Mouse (Mus musculus): ENCODE data around the gene Cela3b. TPM values are rescaled to one million over a fixed set of nuclear protein-coding genes. Genes with fewer than 3 reads are reported as not detected.

Cela3b gene
- polyA plus RNA-seq, 1 experiment from 2014 or later = not detected

DNA sequence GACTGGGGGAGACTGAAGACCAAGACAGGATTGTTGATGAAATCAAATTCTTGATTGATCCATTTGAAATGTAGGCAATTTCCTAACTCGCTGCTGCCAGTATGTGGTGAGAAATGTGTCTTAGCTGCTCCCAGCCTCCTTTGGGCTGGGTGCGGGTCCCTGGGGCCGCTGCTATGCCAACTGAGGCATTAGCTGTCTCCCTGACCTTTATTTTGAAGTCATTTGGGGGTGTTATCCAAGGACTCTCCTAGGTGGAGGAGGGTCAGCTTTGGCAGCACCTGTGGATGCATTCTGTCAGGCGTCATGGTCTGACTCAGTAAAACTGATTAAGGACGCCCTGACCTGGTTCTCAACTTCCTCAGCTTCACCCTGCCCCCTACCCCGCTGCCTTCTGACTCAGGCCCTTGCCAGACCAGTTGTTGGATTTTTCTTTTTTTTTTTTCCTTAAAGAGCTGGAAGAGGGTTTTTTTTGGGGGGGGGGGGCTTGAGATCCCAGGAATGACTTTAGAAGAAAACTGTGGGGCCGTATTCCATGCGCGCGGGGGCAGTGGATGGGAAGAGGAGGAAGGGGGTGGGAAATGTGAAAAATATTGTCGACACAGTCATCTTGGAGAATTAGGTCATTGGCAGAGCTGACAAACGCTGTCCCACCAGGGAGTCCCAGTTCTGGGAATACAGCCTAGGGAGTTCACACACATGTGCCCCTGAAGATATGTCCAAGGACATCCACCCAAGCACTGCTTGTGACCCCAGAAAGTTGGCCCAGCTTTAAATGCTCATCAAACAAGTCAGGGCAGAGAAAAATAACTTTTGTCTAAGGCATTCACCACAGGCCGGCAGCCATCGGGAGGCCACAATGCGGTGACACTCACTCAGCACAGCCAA is 33.5 kb downstream of the Cela3b start:
- Histone ChIP-seq H3K27me3 (replicated peaks; ENCODE audit: control insufficient read depth, insufficient read depth, low read length) (no peaks in the 10 kb centered on the region), H3K36me3 (ENCODE audit: control insufficient read depth, insufficient read depth) (no peaks in the 10 kb centered on the region), H3K4me2 (ENCODE audit: low read length) (no peak overlapping the region), H3K9ac (replicated peaks; ENCODE audit: low read depth, low read length) (no peak overlapping the region), H3K4me3 (replicated peaks; ENCODE audit: low read length) (no peak overlapping the region), H3K9me3 (ENCODE audit: control insufficient read depth, low read length) (no peaks in the 10 kb centered on the region), H3K27ac (ENCODE audit: low read length) (no peak overlapping the region), H3K4me1 (replicated peaks; ENCODE audit: control insufficient read depth, insufficient read depth, low read length) (no peaks in the 10 kb centered on the region)
- ATAC-seq = no peak
- 81% methylated on average over 15 of the region's 15 CpGs for WGBS

DNA sequence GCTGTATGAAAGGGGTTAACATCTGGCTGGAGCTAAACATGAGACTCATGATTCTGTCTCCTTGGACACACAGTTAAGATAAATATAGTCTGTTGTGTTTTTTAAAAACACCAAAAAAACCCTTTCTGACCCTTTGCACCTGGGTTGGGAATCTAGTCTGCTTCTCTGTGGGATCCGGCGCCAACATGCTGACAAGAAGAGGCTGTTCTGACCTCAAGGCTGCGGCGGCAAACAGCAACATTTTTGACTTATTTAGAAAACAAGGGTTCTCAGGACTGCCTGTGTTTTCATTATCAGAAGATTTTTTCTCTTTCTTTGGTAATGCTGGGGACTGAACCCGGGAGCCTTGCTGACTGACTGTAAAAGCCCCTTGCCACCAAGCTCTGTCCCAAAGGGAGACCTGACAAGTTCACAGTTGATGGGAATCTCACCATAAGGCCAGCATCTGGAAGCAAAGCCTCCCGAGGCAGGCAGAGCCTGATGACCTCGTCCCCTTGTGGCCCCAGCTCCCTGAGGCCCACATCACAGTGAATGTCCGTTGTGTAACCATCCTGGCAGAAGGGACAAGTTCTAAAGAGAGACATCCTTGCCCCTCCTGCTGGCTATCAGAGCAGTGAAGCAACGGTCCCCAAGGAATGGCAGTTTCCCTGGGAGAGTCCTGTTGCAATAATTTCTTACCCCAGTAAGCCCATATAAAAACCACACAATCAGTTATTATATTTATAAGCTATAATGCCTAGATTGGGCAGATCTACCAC is 36.8 kb downstream of the Cela3b start:
- WGBS = 76% methylated on average over 9 of the region's 9 CpGs
- Histone ChIP-seq H3K4me1 (replicated peaks; ENCODE audit: control insufficient read depth, insufficient read depth, low read length) (peaks cover 4% of the 10 kb centered on the region; the same call in 1 of the 2 replicates), H3K4me3 (replicated peaks; ENCODE audit: low read length) (no peak overlapping the region), H3K9me3 (ENCODE audit: control insufficient read depth, low read length) (no peaks in the 10 kb centered on the region), H3K9ac (replicated peaks; ENCODE audit: low read depth, low read length) (no peak overlapping the region), H3K4me2 (ENCODE audit: low read length) (no peak overlapping the region), H3K36me3 (ENCODE audit: control insufficient read depth, insufficient read depth) (no peaks in the 10 kb centered on the region), H3K27ac (ENCODE audit: low read length) (no peak overlapping the region), H3K27me3 (replicated peaks; ENCODE audit: control insufficient read depth, insufficient read depth, low read length) (no peaks in the 10 kb centered on the region)
- ATAC-seq = no peak

DNA sequence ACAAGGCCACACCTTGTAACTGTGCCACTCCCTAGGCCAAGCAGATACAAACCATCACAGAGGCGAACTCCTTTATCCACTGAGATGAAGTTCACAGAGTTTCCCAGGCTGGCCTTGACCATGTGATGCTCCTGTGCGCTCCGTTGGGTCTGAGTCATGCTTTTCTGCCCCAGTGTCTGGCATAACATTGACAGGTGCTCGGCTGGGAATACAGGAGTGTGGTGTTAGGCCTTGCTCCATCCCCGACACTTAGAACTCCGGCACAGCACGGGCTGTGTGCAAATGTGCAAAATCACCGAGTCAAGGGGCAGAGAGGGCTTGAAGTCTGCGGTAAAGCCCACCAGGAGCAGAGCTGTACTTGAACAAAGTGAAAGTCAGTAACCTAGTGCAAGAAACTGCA is 37.5 kb downstream of the Cela3b start:
- Histone ChIP-seq H3K4me1 (replicated peaks; ENCODE audit: control insufficient read depth, insufficient read depth, low read length) (peaks cover 4% of the 10 kb centered on the region; the same call in 1 of the 2 replicates), H3K27me3 (replicated peaks; ENCODE audit: control insufficient read depth, insufficient read depth, low read length) (no peaks in the 10 kb centered on the region), H3K36me3 (ENCODE audit: control insufficient read depth, insufficient read depth) (no peaks in the 10 kb centered on the region), H3K4me2 (ENCODE audit: low read length) (no peak overlapping the region), H3K27ac (ENCODE audit: low read length) (no peak overlapping the region), H3K4me3 (replicated peaks; ENCODE audit: low read length) (no peak overlapping the region), H3K9ac (replicated peaks; ENCODE audit: low read depth, low read length) (no peak overlapping the region), H3K9me3 (ENCODE audit: control insufficient read depth, low read length) (no peaks in the 10 kb centered on the region)
- 89% methylated on average over 9 of the region's 9 CpGs for WGBS
- no peak for ATAC-seq

- Histone ChIP-seq H3K27me3 (replicated peaks; ENCODE audit: control insufficient read depth, insufficient read depth, low read length) (no peaks in the 10 kb centered on the region), H3K9me3 (ENCODE audit: control insufficient read depth, low read length) (no peaks in the 10 kb centered on the region), H3K4me3 (replicated peaks; ENCODE audit: low read length) (no peak overlapping the region), H3K36me3 (ENCODE audit: control insufficient read depth, insufficient read depth) (no peaks in the 10 kb centered on the region), H3K4me1 (replicated peaks; ENCODE audit: control insufficient read depth, insufficient read depth, low read length) (peaks cover 9% of the 10 kb centered on the region), H3K4me2 (ENCODE audit: low read length) (no peak overlapping the region), H3K9ac (replicated peaks; ENCODE audit: low read depth, low read length) (no peak overlapping the region), H3K27ac (ENCODE audit: low read length) (no peak overlapping the region)
- ATAC-seq = no peak
- WGBS = 93% methylated on average over 3 of the region's 3 CpGs
These were observed 39.1 kb downstream of the Cela3b start for GRCm38 (mm10) chr4:137391287-137391686.

DNA sequence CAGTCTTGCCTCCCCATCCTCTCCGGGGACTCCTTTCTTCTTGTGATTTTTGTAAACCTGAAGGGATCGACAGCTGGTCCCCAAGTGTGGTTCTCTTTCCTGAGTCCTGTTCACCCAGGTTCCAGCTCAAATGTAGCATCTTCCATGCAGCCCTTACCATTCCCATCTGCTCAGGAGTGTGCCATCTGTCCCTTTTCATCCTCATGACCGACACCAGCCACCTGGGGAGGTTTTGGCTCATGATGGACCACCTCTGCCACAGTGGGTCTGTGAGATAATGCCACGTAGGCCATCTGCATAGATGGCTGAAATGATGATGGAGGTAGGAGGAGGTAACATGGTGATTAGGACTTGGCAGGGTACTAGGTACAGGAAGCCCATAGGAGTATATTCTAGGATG is 40.1 kb downstream of the Cela3b start:
- 89% methylated on average over 4 of the region's 4 CpGs for WGBS
- ATAC-seq = no peak
- no peaks in the 10 kb centered on the region for H3K36me3 ChIP-seq (ENCODE audit: control insufficient read depth, insufficient read depth)

DNA sequence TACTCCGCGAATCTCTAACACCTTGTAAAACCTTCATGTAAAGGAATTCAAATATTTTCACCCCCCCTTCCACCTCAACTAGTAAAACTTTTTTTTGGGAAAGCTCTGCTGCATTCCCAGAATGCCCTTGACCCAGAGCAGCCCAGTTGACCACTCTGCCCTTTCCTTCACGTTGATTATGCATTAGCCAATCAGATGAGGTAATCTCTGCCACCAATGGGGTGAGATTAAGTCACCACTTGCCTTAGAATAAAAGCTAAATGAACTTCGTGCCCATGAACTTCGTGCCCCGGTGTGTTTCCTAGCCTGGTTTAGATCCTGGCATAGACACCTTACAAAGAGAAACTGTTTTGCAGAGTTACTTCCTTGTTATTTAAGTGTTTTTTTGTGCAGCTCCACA is 41.4 kb downstream of the Cela3b start:
- no peak for ATAC-seq
- Histone ChIP-seq H3K27ac (ENCODE audit: low read length) (no peak overlapping the region), H3K27me3 (replicated peaks; ENCODE audit: control insufficient read depth, insufficient read depth, low read length) (no peaks in the 10 kb centered on the region), H3K9me3 (ENCODE audit: control insufficient read depth, low read length) (no peaks in the 10 kb centered on the region), H3K4me2 (ENCODE audit: low read length) (peak overlapping the region; percentile 77), H3K4me3 (replicated peaks; ENCODE audit: low read length) (peak overlapping the region; percentile 65), H3K36me3 (ENCODE audit: control insufficient read depth, insufficient read depth) (no peaks in the 10 kb centered on the region), H3K4me1 (replicated peaks; ENCODE audit: control insufficient read depth, insufficient read depth, low read length) (peaks cover 9% of the 10 kb centered on the region), H3K9ac (replicated peaks; ENCODE audit: low read depth, low read length) (no peak overlapping the region)
- WGBS = 38% methylated on average over 6 of the region's 6 CpGs

More for the DNA sequence above, 40.1 kb downstream of the Cela3b start:
- Histone ChIP-seq H3K27me3 (replicated peaks; ENCODE audit: control insufficient read depth, insufficient read depth, low read length) (no peaks in the 10 kb centered on the region), H3K4me3 (replicated peaks; ENCODE audit: low read length) (no peak overlapping the region), H3K9me3 (ENCODE audit: control insufficient read depth, low read length) (no peaks in the 10 kb centered on the region), H3K9ac (replicated peaks; ENCODE audit: low read depth, low read length) (no peak overlapping the region), H3K4me2 (ENCODE audit: low read length) (no peak overlapping the region), H3K27ac (ENCODE audit: low read length) (no peak overlapping the region), H3K4me1 (replicated peaks; ENCODE audit: control insufficient read depth, insufficient read depth, low read length) (peaks cover 9% of the 10 kb centered on the region)

- no peaks in the 10 kb centered on the region for H3K27me3 ChIP-seq (replicated peaks; ENCODE audit: control insufficient read depth, insufficient read depth, low read length)
- peak overlapping the region; percentile 65 for H3K4me3 ChIP-seq (replicated peaks; ENCODE audit: low read length)
- peak overlapping the region; percentile 77 for H3K4me2 ChIP-seq (ENCODE audit: low read length)
- H3K4me1 ChIP-seq (replicated peaks; ENCODE audit: control insufficient read depth, insufficient read depth, low read length) = peaks cover 9% of the 10 kb centered on the region
- H3K9ac ChIP-seq (replicated peaks; ENCODE audit: low read depth, low read length) = peak overlapping the region; percentile 70
- WGBS = 2% methylated on average over 46 of the region's 46 CpGs
- H3K27ac ChIP-seq (ENCODE audit: low read length) = peak overlapping the region; percentile 88
- ATAC-seq = peak; percentile 98
- H3K36me3 ChIP-seq (ENCODE audit: control insufficient read depth, insufficient read depth) = no peaks in the 10 kb centered on the region
- H3K9me3 ChIP-seq (ENCODE audit: control insufficient read depth, low read length) = no peaks in the 10 kb centered on the region
These were observed 42.1 kb downstream of the Cela3b start for GRCm38 (mm10) chr4:137388059-137388794.

- Histone ChIP-seq H3K9ac (replicated peaks; ENCODE audit: low read depth, low read length) (peak overlapping the region; percentile 70), H3K9me3 (ENCODE audit: control insufficient read depth, low read length) (no peaks in the 10 kb centered on the region), H3K4me3 (replicated peaks; ENCODE audit: low read length) (peak overlapping the region; percentile 65), H3K27ac (ENCODE audit: low read length) (peak overlapping the region; percentile 88), H3K27me3 (replicated peaks; ENCODE audit: control insufficient read depth, insufficient read depth, low read length) (no peaks in the 10 kb centered on the region), H3K4me2 (ENCODE audit: low read length) (peak overlapping the region; percentile 77), H3K4me1 (replicated peaks; ENCODE audit: control insufficient read depth, insufficient read depth, low read length) (peaks cover 9% of the 10 kb centered on the region), H3K36me3 (ENCODE audit: control insufficient read depth, insufficient read depth) (no peaks in the 10 kb centered on the region)
- ATAC-seq = no peak
- WGBS = under 1% methylated on average over 20 of the region's 20 CpGs
These were observed 42.8 kb downstream of the Cela3b start for GRCm38 (mm10) chr4:137387482-137388058.
